In the genomic region with DNA sequence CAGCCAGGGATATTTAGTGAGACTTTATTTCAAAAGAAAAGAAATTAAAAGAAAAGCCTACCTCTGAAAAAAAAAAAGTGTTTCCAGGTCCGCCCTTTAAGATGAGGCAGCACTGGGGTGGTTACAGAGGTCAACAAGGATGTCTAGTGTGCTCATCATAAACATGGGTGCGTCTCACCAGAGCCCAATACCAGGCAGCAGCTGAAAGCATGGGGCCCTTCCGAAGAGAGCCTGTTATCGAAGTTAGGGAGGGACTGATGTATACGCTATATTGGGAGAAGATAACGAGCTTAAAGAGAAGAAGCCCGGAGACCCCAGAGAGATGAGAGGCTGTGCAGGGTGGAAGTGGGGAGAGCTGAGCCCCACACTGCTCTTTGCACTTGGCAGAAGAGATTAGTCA, we compare ENCODE assay signal across 9 mouse cellular contexts. TPM values are rescaled to one million over a fixed set of nuclear protein-coding genes. Genes with fewer than 3 reads are reported as not detected.
DNase-seq lines count a peak whose midpoint lies in the region; ATAC-seq lines count a peak whose summit lies in the region.
"Had no signal": no experiment of that assay in that cellular context is flagged by ENCODE, and none has a peak within 500 bp of the region (broad histone marks: within the 10 kb centered on the region; RNA-seq: fewer than 3 reads in every experiment).

No protein-coding gene starts in this region.

- no peak for ATAC-seq in heart, embryonic 13.5 days (ENCODE audit: extremely low read depth, insufficient number of reproducible peaks, low FRiP score, low TSS enrichment)
- no peak for ATAC-seq in embryonic facial prominence, embryonic 15.5 days (ENCODE audit: insufficient number of reproducible peaks, low FRiP score, low TSS enrichment, low read depth)
- peak; percentile 44 for ATAC-seq in liver, embryonic 16.5 days (ENCODE audit: low read depth)
- ATAC-seq: Patski had no signal

- H3K4me1 ChIP-seq in heart, embryonic 13.5 days, result peaks cover 67% of the 10 kb centered on the region
- peaks cover 40% of the 10 kb centered on the region for H3K4me1 ChIP-seq in embryonic facial prominence, embryonic 15.5 days
- H3K4me1 ChIP-seq in liver, embryonic 16.5 days (ENCODE audit: control insufficient read depth, low read depth, low read length), result peaks cover 47% of the 10 kb centered on the region

- intact Hi-C loops in heart, postnatal 25 days (cut with DNase I), result loop anchor here (5.0 kb wide), 1 partner anchor 43 kb away; the partner anchor contains the start of genes Aamp and Pnkd

- WGBS in heart, embryonic 13.5 days, result 7% methylated on average over 7 of the region's 7 CpGs
- WGBS in embryonic facial prominence, embryonic 15.5 days, result 50% methylated on average over 7 of the region's 7 CpGs
- WGBS in liver, embryonic 16.5 days (ENCODE audit: insufficient replicate concordance), result 10% methylated on average over 7 of the region's 7 CpGs

- H3K4me3 ChIP-seq in heart, embryonic 13.5 days, result peak overlapping the region; percentile 91
- H3K4me3 ChIP-seq in embryonic facial prominence, embryonic 15.5 days (replicated peaks), result 0 out of 2 replicates have a peak overlapping the region, but pooled peaks have one; percentile 4
- H3K4me3 ChIP-seq in liver, embryonic 16.5 days (ENCODE audit: low read depth, low read length), result peak overlapping the region; percentile 98

- H3K36me3 ChIP-seq in heart, embryonic 13.5 days, result peaks cover 14% of the 10 kb centered on the region; the same call in 1 of the 2 replicates
- H3K36me3 ChIP-seq in embryonic facial prominence, embryonic 15.5 days, result no peaks in the 10 kb centered on the region
- H3K36me3 ChIP-seq in liver, embryonic 16.5 days (ENCODE audit: control insufficient read depth, insufficient read depth), result no peaks in the 10 kb centered on the region

- no peak for DNase-seq in heart, postnatal 25 days (ENCODE audit: low spot score)
- peak; percentile 54 for DNase-seq in CD4-positive helper T cell, adult 2 months (ENCODE audit: low read depth, low spot score)
- DNase-seq in urinary bladder, postnatal 14 days (ENCODE audit: low spot score), result no peak
- DNase-seq in embryo, embryonic 10 days (ENCODE audit: low spot score), result no peak
- no peak for DNase-seq in gastrocnemius, postnatal 10 days

- H3K27ac ChIP-seq in heart, embryonic 13.5 days (replicated peaks), result peak overlapping the region; percentile 95
- H3K27ac ChIP-seq in embryonic facial prominence, embryonic 15.5 days (replicated peaks), result no peak overlapping the region
- peak overlapping the region; percentile 97 for H3K27ac ChIP-seq in liver, embryonic 16.5 days (ENCODE audit: low read length)

- peak overlapping the region; percentile 84 for H3K4me2 ChIP-seq in heart, embryonic 13.5 days
- H3K4me2 ChIP-seq in embryonic facial prominence, embryonic 15.5 days (replicated peaks), result peak overlapping the region; percentile 23; the same call in 1 of the 2 replicates
- peak overlapping the region; percentile 76 for H3K4me2 ChIP-seq in liver, embryonic 16.5 days (ENCODE audit: low read depth, low read length)

- no peaks in the 10 kb centered on the region for H3K9me3 ChIP-seq in heart, embryonic 13.5 days
- H3K9me3 ChIP-seq in embryonic facial prominence, embryonic 15.5 days (replicated peaks), result no peaks in the 10 kb centered on the region
- H3K9me3 ChIP-seq in liver, embryonic 16.5 days (replicated peaks; ENCODE audit: control insufficient read depth, low read length), result no peaks in the 10 kb centered on the region

- H3K9ac ChIP-seq in heart, embryonic 13.5 days, result peak overlapping the region; percentile 99
- H3K9ac ChIP-seq in embryonic facial prominence, embryonic 15.5 days, result no peak overlapping the region; the same call in 1 of the 2 replicates
- peak overlapping the region; percentile 47; the same call in 1 of the 2 replicates for H3K9ac ChIP-seq in liver, embryonic 16.5 days (ENCODE audit: low read depth, low read length)

- H3K27me3 ChIP-seq in heart, embryonic 13.5 days (replicated peaks), result no peaks in the 10 kb centered on the region
- no peaks in the 10 kb centered on the region for H3K27me3 ChIP-seq in embryonic facial prominence, embryonic 15.5 days
- no peaks in the 10 kb centered on the region for H3K27me3 ChIP-seq in liver, embryonic 16.5 days (ENCODE audit: control insufficient read depth, insufficient read depth, low read depth, low read length)
- H3K27me3 ChIP-seq: Patski had no signal

RNA-seq across cellular contexts. Expression of gene Arpc2, which starts 3.3 kb away (rescaled TPM):
- 400 and 438 TPM in 2 replicates for polyA plus RNA-seq in heart, embryonic 13.5 days (2015; fragmentation: Nextera tagmentation; extraction: Ambion mirVana)
- total RNA-seq in heart, postnatal 25 days (2021), result 100 to 1,000 TPM; 134 to 140 TPM
- polyA plus RNA-seq in embryonic facial prominence, embryonic 15.5 days (2015; fragmentation: Nextera tagmentation; extraction: Ambion mirVana), result 401 and 415 TPM in 2 replicates
- polyA plus RNA-seq in liver, embryonic 16.5 days (2015; fragmentation: Nextera tagmentation; extraction: Ambion mirVana), result 181 and 187 TPM in 2 replicates
- total RNA-seq in gastrocnemius, postnatal 10 days (2021), result 100 to 1,000 TPM; 104 to 116 TPM

RNA-seq across cellular contexts. Expression of gene Gpbar1, which starts 39.2 kb away (rescaled TPM):
- polyA plus RNA-seq in heart, embryonic 13.5 days (2015; fragmentation: Nextera tagmentation; extraction: Ambion mirVana), result 0.36 and 0.64 TPM in 2 replicates
- total RNA-seq in heart, postnatal 25 days (2021), result not detected
- polyA plus RNA-seq in embryonic facial prominence, embryonic 15.5 days (2015; fragmentation: Nextera tagmentation; extraction: Ambion mirVana), result not detected in 2 replicates
- 0.36 and 0.39 TPM in 2 replicates for polyA plus RNA-seq in liver, embryonic 16.5 days (2015; fragmentation: Nextera tagmentation; extraction: Ambion mirVana)
- under 1 TPM in 1 of 2 experiments, not detected in 1; 0.25 TPM for total RNA-seq in gastrocnemius, postnatal 10 days (2021)

RNA-seq across cellular contexts. Expression of gene Cxcr1, which starts 44.7 kb away (rescaled TPM):
- polyA plus RNA-seq in heart, embryonic 13.5 days (2015; fragmentation: Nextera tagmentation; extraction: Ambion mirVana), result not detected in 2 replicates
- total RNA-seq in heart, postnatal 25 days (2021), result not detected
- not detected in 2 replicates for polyA plus RNA-seq in embryonic facial prominence, embryonic 15.5 days (2015; fragmentation: Nextera tagmentation; extraction: Ambion mirVana)
- polyA plus RNA-seq in liver, embryonic 16.5 days (2015; fragmentation: Nextera tagmentation; extraction: Ambion mirVana), result 0.07 TPM in 1 of 2 replicates, not detected in the other
- not detected for total RNA-seq in gastrocnemius, postnatal 10 days (2021)
- polyA plus RNA-seq: Patski had no signal

RNA-seq across cellular contexts. Expression of gene Aamp, which starts 45.4 kb away (rescaled TPM):
- polyA plus RNA-seq in heart, embryonic 13.5 days (2015; fragmentation: Nextera tagmentation; extraction: Ambion mirVana), result 164 and 188 TPM in 2 replicates
- 10 to 100 TPM; 87.5 to 94.8 TPM for total RNA-seq in heart, postnatal 25 days (2021)
- polyA plus RNA-seq in embryonic facial prominence, embryonic 15.5 days (2015; fragmentation: Nextera tagmentation; extraction: Ambion mirVana), result 247 and 256 TPM in 2 replicates
- polyA plus RNA-seq in liver, embryonic 16.5 days (2015; fragmentation: Nextera tagmentation; extraction: Ambion mirVana), result 95.6 and 97.5 TPM in 2 replicates
- 10 to 100 TPM; 90.7 to 94.4 TPM for total RNA-seq in gastrocnemius, postnatal 10 days (2021)

RNA-seq across cellular contexts. Expression of gene Pnkd, which starts 45.6 kb away (rescaled TPM):
- polyA plus RNA-seq in heart, embryonic 13.5 days (2015; fragmentation: Nextera tagmentation; extraction: Ambion mirVana), result 227 and 252 TPM in 2 replicates
- total RNA-seq in heart, postnatal 25 days (2021), result 100 to 1,000 TPM; 160 to 161 TPM
- polyA plus RNA-seq in embryonic facial prominence, embryonic 15.5 days (2015; fragmentation: Nextera tagmentation; extraction: Ambion mirVana), result 120 and 130 TPM in 2 replicates
- polyA plus RNA-seq in liver, embryonic 16.5 days (2015; fragmentation: Nextera tagmentation; extraction: Ambion mirVana), result 34.0 and 37.5 TPM in 2 replicates
- 10 to 100 TPM; 69.7 to 70.5 TPM for total RNA-seq in gastrocnemius, postnatal 10 days (2021)

Comparison
In these comparisons a context has a peak if more than half of its experiments do, and no peak if none do; other contexts are left out.
1. H3K4me2 ChIP-seq: peak in every context shown above with its lines; median percentile 84 in heart, embryonic 13.5 days; 76 in liver, embryonic 16.5 days; 23 in embryonic facial prominence, embryonic 15.5 days.
2. H3K4me3 ChIP-seq: peak in every context shown above with its lines; median percentile 98 in liver, embryonic 16.5 days; 91 in heart, embryonic 13.5 days; 4 in embryonic facial prominence, embryonic 15.5 days.